Mouse (Mus musculus) neutrophil, adult 5-6 weeks (primary cell): Measurements from ENCODE around the gene Fcer1g. TPM values are rescaled to one million over a fixed set of nuclear protein-coding genes. Genes with fewer than 3 reads are reported as not detected.

Experiments
- ATAC-seq: fragments of 151-379, 151-347 bp; 2 replicates; pipeline ENCODE4 v1.8.0; 2017; ENCODE audit warnings: mild to moderate bottlenecking, moderate TSS enrichment; ENCODE audit not compliant: insufficient number of reproducible peaks, poor library complexity, low FRiP score, severe bottlenecking; ENCODE audit errors: extremely low read depth
- total RNA-seq: library from RNA; stranded (forward); fragments of 200-1000 nt; gene quantifications from 2 replicates; pipeline ENCODE4 v1.2.3, GENCODE M21; 2017

Gene Fcer1g
- total RNA-seq, 1 experiment from 2014 or later, result 410 TPM

GRCm38 (mm10) chr1:171269848-171270572 is 35.8 kb upstream of the Fcer1g start, which contains the start of gene B4galt3:
TSS of gene B4galt3 (plus strand) at chr1:171270328.
- peak; percentile 88 for ATAC-seq

- ATAC-seq, result no peak
These were observed 34.2 kb upstream of the Fcer1g start for GRCm38 (mm10) chr1:171268341-171268740.

GRCm38 (mm10) chr1:171265971-171266744 is 32.0 kb upstream of the Fcer1g start:
- no peak for ATAC-seq

- ATAC-seq, result no peak
These were observed 29.7 kb upstream of the Fcer1g start for GRCm38 (mm10) chr1:171263666-171264461.

GRCm38 (mm10) chr1:171263185-171263611 is 29.0 kb upstream of the Fcer1g start:
- no peak for ATAC-seq

GRCm38 (mm10) chr1:171262594-171263130 is 28.5 kb upstream of the Fcer1g start:
- ATAC-seq, result peak; percentile 18; the same call in 1 of the 2 replicates

GRCm38 (mm10) chr1:171260316-171260715 is 26.2 kb upstream of the Fcer1g start:
- no peak for ATAC-seq

GRCm38 (mm10) chr1:171258921-171259320 is 24.8 kb upstream of the Fcer1g start:
- no peak for ATAC-seq

GRCm38 (mm10) chr1:171257781-171258180 is 23.6 kb upstream of the Fcer1g start:
- no peak for ATAC-seq

- peak; percentile 55 for ATAC-seq
These were observed 22.9 kb upstream of the Fcer1g start for GRCm38 (mm10) chr1:171256937-171257548.

- ATAC-seq, result no peak
These were observed 22.1 kb upstream of the Fcer1g start for GRCm38 (mm10) chr1:171256095-171256818.

GRCm38 (mm10) chr1:171252415-171252814 is 18.2 kb upstream of the Fcer1g start:
- ATAC-seq, result no peak

- ATAC-seq, result no peak
These were observed 17.6 kb upstream of the Fcer1g start for GRCm38 (mm10) chr1:171251594-171252324.

- ATAC-seq, result no peak
These were observed 16.8 kb upstream of the Fcer1g start, which contains the start of gene Ndufs2 for GRCm38 (mm10) chr1:171250680-171251593. TSS of gene Ndufs2 (minus strand) at chr1:171251388.

- ATAC-seq, result no peak
These were observed 15.9 kb upstream of the Fcer1g start, which contains the start of gene Adamts4 for GRCm38 (mm10) chr1:171249913-171250600. TSS of gene Adamts4 (plus strand) at chr1:171250421.
